Mouse (Mus musculus): ENCODE results near the gene Ccdc78.

Ccdc78 gene

DNA sequence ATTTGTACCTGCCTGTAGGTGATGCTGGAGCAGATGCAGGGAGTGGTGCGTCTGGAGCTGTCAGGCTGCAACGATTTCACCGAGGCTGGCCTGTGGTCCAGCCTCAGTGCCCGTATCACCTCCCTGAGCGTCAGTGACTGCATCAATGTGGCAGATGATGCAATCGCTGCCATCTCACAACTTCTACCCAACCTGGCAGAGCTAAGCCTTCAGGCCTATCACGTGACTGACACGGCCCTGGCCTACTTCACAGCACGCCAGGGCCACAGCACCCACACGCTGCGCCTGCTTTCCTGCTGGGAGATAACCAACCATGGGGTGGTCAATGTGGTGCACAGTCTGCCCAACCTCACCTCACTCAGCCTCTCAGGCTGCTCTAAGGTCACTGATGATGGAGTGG, 31.3 kb downstream of the Ccdc78 start:
- DNase-seq = no peak

DNA sequence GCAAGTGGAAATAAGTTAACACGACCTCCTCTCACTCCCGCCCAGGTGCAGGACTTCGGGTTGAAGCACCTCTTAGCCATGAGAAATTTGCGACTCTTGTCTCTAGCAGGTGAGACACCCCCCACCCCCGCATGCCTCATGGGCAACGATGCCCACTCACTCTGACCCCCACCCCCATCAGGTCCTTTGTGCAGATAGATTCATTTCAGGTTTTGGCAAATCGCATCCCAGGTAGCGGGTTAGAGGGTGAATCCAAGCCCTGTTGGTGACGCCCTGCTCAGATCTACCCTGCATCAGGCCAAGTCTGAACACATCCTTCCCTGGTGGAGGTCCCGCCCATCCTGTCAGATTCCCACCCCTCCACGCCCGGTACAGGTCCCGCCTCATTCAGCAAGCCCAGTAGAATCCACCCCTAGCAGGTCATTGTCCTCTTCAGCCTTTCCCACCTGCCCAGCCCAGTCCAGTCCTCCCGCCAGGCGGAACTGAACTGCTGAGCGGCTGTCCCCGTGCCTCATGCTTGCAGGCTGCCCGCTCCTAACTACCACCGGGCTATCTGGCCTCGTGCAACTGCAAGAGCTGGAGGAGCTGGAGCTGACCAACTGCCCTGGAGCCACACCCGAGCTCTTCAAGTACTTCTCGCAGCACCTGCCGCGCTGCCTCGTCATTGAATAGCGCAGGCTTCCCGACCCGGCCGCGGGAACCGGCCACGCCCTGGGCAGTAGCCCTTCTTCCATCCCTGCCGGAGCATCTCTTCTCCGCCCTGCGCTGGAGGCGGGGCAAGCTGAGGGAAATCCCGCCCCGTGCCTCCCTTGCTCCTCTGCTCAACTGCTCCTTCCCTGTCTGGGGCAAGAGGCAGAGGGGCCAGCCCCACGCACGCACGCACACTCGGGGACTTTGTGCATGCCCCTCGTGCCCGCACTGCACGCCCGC, 32.7 kb downstream of the Ccdc78 start:
- no peak for DNase-seq

DNA sequence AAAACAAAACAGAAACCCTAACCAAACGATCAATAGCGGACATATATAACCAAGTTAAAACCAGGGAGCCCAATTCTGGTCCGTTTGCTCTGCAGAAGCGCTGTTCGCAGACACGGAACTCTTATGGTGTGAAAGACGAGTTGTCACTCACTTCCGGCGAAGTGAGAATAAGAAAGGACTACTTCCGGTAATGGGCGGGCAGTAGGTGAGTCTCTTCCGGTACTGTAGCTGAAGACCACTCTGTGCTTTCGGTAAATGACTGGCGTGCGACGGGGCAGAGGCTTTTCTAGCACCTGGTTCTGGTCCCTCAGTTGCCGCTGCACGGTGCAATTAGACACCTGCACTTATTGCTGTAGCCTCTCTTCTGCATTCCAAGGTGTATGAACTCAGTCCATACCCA, 37.1 kb downstream of the Ccdc78 start, which contains the start of gene Wdr24:
Gene Wdr24, plus strand, starts transcription at position 176 of the 400 bp plus-strand sequence.
- peak; percentile 80 to 83 for DNase-seq

- DNase-seq = no peak
Observed at GRCm38 (mm10) chr17:25824362-25825142, 38.2 kb downstream of the Ccdc78 start.

GRCm38 (mm10) chr17:25825311-25825710, 38.9 kb downstream of the Ccdc78 start:
- DNase-seq = no peak

DNA sequence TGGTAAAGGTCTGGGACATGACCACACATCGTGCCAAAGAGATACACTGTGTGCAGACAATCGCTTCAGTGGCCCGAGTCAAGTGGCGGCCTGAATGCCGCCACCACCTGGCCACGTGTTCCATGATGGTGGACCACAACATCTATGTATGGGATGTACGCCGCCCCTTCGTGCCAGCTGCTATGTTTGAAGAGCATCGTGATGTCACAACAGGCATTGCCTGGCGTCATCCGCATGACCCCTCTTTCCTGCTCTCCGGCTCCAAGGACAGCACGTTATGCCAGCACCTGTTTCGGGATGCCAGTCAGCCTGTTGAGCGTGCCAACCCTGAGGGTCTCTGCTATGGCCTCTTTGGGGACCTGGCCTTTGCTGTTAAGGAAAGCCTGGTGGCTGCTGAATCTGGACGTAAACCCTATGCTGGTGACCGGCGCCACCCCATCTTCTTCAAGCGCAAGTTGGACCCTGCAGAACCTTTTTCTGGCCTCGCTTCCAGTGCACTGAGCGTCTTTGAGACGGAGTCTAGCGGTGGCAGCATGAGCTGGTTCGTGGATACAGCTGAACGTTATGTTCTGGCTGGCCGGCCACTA, 39.7 kb downstream of the Ccdc78 start:
- DNase-seq = no peak

DNA sequence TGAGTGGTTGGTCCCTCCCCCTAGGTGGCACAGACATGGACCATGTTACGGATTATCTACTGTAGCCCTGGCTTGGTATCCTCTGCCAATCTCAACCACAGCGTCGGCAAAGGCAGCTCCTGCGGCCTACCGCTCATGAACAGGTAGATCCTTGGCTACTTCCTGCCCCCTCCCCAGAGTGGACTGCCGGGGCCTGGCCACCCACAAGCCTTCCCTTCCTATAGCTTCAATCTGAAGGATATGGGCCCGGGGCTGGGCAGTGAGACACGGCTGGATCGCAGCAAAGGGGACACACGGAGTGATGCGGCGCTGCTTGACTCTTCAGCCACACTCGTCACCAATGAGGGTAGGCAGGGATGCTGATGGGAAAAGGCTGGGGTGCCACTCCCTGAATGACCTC, 40.6 kb downstream of the Ccdc78 start:
- no peak for DNase-seq

- no peak for DNase-seq
Observed at GRCm38 (mm10) chr17:25827546-25828222, 41.3 kb downstream of the Ccdc78 start.

DNA sequence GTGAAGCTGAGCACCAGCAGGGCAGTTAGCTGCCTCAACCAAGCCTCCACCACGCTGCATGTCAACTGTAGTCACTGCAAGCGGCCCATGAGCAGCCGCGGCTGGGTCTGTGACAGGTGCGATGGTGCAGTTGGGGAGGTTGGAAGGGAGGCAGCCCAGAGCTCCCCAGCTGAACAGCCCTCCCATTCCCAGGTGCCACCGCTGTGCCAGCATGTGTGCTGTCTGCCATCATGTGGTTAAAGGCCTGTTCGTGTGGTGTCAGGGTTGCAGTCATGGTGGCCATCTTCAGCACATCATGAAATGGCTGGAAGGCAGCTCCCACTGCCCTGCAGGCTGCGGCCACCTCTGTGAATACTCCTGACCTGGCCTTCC, 41.8 kb downstream of the Ccdc78 start:
- no peak for DNase-seq

- peak; percentile 70 to 71 for DNase-seq
Observed at GRCm38 (mm10) chr17:25828712-25829557, 42.6 kb downstream of the Ccdc78 start, which contains the start of gene Jmjd8. Gene Jmjd8 (plus strand): TSS chr17:25828867.

GRCm38 (mm10) chr17:25829558-25830017, 43.2 kb downstream of the Ccdc78 start:
- DNase-seq = no peak

GRCm38 (mm10) chr17:25830200-25830753, 43.9 kb downstream of the Ccdc78 start:
- DNase-seq = no peak

DNA sequence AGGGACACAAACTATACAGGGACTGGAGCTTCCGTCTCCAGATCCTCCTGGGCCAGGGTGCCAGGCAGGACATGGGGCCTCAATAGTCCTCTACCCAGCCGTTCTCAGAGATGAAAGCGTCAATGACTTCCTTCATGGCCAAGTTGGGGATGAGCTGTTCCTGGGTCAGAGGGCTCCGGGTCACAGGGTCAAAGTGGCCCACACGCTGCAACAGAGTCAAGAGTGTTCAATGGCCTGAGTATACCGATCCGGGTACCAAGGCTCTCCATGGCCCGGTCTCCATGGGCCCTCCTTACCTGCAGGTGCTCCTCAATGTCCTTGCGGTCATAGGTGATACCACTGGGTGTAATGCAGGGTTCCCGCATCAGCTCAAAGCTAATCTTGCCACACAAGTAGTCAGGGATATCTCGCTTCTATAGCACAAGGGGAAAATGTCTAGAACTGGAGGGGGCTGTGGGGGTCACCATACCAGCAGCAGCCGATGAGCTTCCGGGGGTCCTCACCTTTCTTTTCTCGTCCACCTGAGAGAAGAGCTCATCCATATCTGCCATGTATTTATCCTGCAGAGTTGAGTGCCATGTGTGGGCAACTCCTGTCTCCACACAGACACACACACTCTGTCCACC, 44.5 kb downstream of the Ccdc78 start:
- DNase-seq = no peak

- DNase-seq = no peak
Observed at GRCm38 (mm10) chr17:25831451-25832281, 45.3 kb downstream of the Ccdc78 start.

DNA sequence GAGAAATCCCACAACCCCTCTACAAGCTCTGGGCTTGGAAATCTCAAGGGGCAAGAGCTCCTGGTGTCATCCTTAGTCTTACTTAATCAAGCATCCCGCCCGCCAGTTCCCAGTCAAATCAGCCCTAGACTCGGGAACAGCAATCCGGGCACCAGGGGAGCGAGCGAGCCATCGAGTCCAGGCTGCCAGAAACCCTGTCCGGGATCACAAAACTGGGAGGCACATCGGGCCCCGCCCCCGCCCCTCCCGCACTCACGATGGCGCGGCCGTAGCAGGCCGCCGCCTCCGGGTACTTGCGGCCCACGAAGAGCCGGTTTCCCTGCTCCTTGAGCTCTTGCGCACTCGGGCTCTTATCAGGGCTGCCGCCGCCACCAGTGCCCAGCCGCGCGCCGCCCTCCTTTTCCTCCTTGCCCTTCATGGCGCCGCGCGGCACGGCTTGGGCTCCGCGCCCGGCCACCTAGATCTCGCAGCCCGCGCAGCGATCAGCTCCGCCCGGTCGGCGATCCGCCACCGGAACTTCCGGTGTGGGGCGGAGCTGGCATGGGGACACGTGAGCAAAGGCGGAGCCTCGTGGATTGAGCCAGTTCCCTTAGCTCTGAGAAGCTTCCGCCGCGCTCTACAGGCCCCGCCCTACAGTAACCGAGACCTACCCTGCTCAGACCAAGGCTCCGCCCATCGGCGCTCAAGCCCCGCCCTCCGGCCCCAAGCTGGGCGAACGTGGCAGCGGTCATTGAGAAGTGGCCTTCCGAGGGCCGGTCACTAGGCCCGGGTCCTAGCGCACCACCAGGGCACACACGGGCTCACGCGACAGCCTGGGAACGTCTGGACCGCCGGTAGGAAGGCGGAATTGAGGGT, 46.3 kb downstream of the Ccdc78 start:
- peak; percentile 98 for DNase-seq

GRCm38 (mm10) chr17:25833291-25833663, 46.9 kb downstream of the Ccdc78 start, which contains the start of gene Stub1:
Gene Stub1 (minus strand): TSS chr17:25833404.
- DNase-seq = no peak

DNA sequence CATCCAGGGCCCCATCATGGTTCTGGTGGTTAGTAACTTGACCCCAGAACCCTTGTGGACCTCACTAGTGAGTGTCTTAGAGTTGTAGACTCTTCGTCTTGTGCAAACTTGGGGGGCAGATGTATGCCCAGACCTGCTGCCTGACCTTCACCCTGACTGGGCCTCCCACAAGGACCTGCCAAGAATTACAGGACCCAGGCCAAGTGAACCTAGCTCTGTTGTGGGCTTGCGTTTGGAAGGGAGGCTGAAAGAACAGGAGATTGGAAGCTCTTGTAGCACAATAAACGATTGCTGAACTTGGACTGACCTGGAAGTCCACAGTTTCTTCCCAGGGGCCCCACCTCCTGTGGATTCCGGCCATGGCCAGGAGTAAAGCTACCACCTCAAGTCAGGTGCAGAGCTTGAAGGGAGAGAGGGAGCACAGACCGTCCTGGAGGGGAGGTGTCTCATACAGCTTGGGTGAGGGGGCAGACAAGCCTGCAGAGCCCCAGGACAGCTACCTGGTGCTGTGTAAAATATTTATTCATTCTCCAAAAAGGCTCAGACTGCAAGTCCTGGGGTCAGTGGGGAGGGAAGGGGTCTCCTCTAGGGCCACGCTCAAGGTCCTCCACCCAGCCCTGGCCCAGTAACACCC, 47.7 kb downstream of the Ccdc78 start:
- no peak for DNase-seq

DNA sequence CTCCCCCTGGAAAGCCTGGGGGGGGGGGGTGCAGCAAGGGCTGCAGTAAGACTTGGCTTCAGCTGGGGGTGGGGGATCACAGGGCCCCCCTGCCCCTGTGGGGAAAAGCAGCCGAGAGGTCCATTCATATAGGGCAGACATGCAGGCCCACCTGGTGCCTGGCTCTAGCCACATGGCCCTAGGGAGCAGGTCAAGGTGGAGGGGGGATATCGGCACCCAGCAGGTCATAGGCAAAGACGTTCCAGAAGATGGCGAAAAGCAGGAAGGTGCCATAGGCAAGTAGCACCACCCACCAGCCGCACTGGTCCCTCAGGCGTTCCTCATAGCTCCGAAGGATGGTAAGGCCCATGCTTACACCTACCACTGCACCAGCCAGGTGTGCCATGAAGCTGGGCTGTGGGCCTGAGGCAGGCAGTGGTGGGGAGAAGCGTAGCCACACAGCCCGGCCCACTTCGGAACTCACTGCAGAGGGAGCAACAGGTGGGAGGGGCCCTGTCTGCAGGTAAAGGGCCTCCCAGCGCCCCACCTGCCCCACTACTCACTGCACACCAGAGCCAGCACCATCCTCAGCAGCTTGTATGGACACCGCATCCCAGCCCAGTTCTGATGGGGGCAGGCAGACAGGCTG, 48.3 kb downstream of the Ccdc78 start:
- DNase-seq = no peak
